Mouse (Mus musculus) heart, adult 10 weeks (tissue): ENCODE data around the gene Olfr1253. TPM values are rescaled to one million over a fixed set of nuclear protein-coding genes. Genes with fewer than 3 reads are reported as not detected.

ENCODE experiments used
- polyA plus RNA-seq: library from polyadenylated mRNA; stranded (reverse); fragments of 350-450 nt; fragmentation: Illumina TruSeq; extraction: RNeasy Lipid Tissue Mini Kit (QIAGEN cat#74804); gene quantifications from one replicate; pipeline ENCODE4 v1.2.3, GENCODE M21; 2014; ENCODE audit warnings: low read depth, low replicate concordance

Gene Olfr1253
- not detected for polyA plus RNA-seq

DNA sequence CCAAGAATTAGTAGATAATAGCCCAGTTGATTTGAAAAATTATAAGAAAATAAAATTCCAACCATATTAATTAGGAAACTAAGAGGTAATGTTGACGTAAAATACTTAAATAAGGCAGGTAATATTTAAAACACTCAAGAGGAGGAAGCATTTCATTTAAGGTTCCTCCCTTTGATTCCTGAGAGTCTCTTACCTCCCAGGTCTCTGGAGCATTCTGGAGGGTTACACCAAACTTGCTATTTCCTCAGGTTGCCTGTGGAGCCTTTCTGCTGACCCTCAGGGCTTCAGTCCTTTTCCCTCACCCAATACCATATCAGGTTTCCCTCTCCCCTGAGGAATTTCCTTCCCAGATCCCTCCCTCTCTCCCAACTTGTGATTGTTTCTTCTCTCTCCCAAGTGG, at the start of gene Olfr1253:
TSS of gene Olfr1253 (minus strand) at position 101 of the 400 bp plus-strand sequence.

DNA sequence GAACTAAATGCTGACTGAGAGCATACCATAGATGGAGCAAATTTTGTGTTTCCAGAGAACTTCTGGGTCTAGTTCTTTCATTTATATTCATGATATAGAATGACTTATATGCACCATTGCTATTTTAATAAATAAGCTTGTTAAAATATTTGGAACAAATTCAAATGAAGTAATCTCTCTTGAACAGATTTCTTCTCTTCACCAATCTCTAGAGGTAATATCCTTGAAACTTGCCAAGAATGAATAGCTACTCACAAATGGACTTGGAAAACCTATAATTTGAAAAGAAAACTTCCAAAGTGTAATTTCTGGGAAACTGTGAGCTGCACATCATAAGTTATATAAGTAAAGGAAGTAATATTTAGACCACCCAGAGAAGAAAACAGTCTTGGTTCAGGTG, 36.6 kb upstream of the Olfr1253 start, which contains the start of gene Olfr1254:
TSS of gene Olfr1254 (minus strand) at position 101 of the 400 bp plus-strand sequence.

DNA sequence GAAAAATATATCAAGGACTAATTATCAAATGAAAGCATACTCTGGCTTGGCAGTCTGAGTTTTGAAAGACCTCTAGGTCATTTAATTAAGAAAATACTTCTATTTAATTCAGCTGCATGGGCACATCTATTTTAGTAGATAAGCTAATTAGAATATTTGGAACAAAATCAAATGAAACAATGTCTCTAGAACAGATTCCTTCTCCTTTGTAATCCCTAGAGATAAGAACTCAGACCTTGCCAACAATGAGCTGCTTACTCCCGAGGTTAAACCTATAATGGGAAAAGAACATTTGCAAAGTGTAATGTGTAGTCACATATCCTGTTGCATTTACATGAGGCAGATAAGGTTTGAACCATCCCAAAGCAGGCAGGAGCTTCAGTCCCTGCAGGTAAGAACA, 32.0 kb downstream of the Olfr1253 start, which contains the start of gene Olfr1252:
TSS of gene Olfr1252 (minus strand) at position 101 of the 400 bp plus-strand sequence.

Other genes starting within 250 kb of the Olfr1253 start
- gene Olfr1243, start 225.6 kb downstream of the Olfr1253 start, polyA plus RNA-seq = not detected
- gene Olfr1245, start 178.6 kb downstream of the Olfr1253 start, polyA plus RNA-seq = not detected
- gene Olfr1246, start 163.9 kb downstream of the Olfr1253 start, polyA plus RNA-seq = not detected
- not detected for gene Olfr1247, start 143.0 kb downstream of the Olfr1253 start, polyA plus RNA-seq
- gene Olfr1248, start 138.8 kb downstream of the Olfr1253 start, polyA plus RNA-seq = not detected
- gene Olfr1249, start 122.1 kb downstream of the Olfr1253 start, polyA plus RNA-seq = not detected
- gene Olfr1250, start 95.6 kb downstream of the Olfr1253 start, polyA plus RNA-seq = not detected
- not detected for gene Olfr1251, start 85.2 kb downstream of the Olfr1253 start, polyA plus RNA-seq
- gene Olfr1252, start 32.1 kb downstream of the Olfr1253 start, polyA plus RNA-seq = not detected
- not detected for gene Olfr1254, start 36.5 kb upstream of the Olfr1253 start, polyA plus RNA-seq
- gene Olfr1255, start 55.0 kb upstream of the Olfr1253 start, polyA plus RNA-seq = not detected
- not detected for gene Olfr1256, start 84.5 kb upstream of the Olfr1253 start, polyA plus RNA-seq
- gene Olfr48, start 91.1 kb upstream of the Olfr1253 start, polyA plus RNA-seq = not detected
- gene Olfr1257, start 121.3 kb upstream of the Olfr1253 start, polyA plus RNA-seq = not detected
- gene Olfr1258, start 170.2 kb upstream of the Olfr1253 start, polyA plus RNA-seq = not detected
- not detected for gene Olfr1259, start 191.6 kb upstream of the Olfr1253 start, polyA plus RNA-seq
- not detected for gene Olfr1260, start 217.2 kb upstream of the Olfr1253 start, polyA plus RNA-seq
- not detected for gene Olfr1261, start 234.1 kb upstream of the Olfr1253 start, polyA plus RNA-seq
- gene Olfr1262, start 243.1 kb upstream of the Olfr1253 start, polyA plus RNA-seq = not detected